Mouse (Mus musculus): ENCODE results near the gene Gm28308. TPM values are rescaled to one million over a fixed set of nuclear protein-coding genes. Genes with fewer than 3 reads are reported as not detected.

Gm28308 gene
- polyA plus RNA-seq, 1 experiment: not detected

DNA sequence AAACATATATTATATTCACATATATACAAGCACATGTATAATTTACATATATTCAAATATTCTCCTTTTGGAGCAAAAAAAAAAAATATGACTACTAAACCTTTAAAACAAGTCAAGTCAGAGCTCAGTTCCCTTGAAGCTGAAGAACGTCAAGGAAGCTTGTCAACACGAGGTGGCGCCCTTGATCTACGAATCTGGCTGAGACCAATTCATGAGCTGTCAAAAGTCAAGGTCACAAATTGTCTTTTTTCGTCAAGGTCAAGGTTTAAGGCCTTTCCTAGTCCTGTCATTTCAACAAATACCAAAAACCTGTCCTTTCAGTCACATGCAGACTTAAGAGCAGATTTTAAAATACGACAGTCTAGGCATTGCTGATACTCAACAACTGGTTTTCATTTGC, 43.8 kb upstream of the Gm28308 start:
- peaks cover 22% of the 10 kb centered on the region; the same call in 1 of the 2 replicates for H3K27me3 ChIP-seq (ENCODE audit: control insufficient read depth, insufficient read depth, low read length)
- TF ChIP-seq CTCF (IDR thresholded peaks at IDR 0.05; ENCODE audit: borderline replicate concordance, insufficient read depth, low read depth, low read length): peak; percentile 76
- TF ChIP-seq POLR2A (IDR thresholded peaks at IDR 0.05; ENCODE audit: borderline replicate concordance, insufficient read depth, low read length): no peak
- H3K4me1 ChIP-seq (ENCODE audit: control insufficient read depth, insufficient read depth, low read length): no peaks in the 10 kb centered on the region
- DNase-seq: peak; percentile 55 to 67
- H3K27ac ChIP-seq (ENCODE audit: insufficient read depth, low read length): no peak overlapping the region
- no peak overlapping the region for H3K4me3 ChIP-seq (replicated peaks; ENCODE audit: insufficient read depth, low read depth, low read length)
- WGBS: under 1% methylated on average over 6 of the region's 6 CpGs

DNA sequence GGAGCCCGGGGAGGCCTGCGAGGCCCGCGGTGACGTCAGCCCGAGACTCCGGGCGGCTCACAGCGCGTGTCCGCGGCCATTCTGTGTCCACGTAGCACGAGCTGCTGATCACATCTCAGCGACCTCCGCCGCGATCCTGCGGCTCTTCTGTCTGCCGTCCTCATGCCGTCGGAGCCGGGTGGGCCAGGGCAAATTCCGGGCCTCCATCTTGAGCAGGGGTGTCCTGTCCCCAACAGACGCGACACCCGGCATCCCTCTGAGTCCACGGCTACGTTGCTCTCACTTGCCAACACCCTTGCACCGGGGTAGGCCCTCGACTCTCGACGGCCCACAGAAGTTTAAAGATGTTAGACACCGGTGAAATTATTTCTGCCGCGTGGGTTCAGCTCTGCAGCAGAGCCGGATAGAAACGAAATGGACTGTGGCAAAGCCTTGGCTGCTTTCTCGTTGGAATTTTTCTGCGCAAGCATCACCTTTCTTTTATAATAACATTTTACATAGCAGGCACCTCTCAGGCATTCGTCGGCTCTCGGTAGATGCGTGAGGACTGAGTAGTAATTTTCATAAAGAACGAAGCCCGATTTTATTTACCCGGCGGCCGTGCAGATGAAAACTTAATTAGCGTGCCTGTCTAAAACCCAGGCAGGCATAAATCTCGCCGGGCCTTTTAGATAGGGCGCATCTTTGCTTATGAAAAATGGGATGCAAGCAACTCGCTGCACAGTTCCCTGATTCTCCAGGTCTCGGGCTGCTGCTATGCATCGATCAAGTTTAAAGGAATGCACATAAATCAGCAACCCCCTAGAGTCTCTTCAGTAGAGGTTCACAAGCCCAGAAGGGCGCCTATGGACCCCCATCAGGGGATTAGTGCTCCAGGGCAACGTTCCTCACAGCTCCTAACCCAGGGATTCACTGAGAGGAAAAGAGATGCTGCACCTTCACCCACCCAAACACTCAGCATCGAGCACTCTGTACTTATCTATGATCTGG, 40.7 kb upstream of the Gm28308 start:
- 4% methylated on average over 59 of the region's 59 CpGs for WGBS
- no peak for TF ChIP-seq CTCF (IDR thresholded peaks at IDR 0.05; ENCODE audit: borderline replicate concordance, insufficient read depth, low read depth, low read length)
- no peak for TF ChIP-seq POLR2A (IDR thresholded peaks at IDR 0.05; ENCODE audit: borderline replicate concordance, insufficient read depth, low read length)

DNA sequence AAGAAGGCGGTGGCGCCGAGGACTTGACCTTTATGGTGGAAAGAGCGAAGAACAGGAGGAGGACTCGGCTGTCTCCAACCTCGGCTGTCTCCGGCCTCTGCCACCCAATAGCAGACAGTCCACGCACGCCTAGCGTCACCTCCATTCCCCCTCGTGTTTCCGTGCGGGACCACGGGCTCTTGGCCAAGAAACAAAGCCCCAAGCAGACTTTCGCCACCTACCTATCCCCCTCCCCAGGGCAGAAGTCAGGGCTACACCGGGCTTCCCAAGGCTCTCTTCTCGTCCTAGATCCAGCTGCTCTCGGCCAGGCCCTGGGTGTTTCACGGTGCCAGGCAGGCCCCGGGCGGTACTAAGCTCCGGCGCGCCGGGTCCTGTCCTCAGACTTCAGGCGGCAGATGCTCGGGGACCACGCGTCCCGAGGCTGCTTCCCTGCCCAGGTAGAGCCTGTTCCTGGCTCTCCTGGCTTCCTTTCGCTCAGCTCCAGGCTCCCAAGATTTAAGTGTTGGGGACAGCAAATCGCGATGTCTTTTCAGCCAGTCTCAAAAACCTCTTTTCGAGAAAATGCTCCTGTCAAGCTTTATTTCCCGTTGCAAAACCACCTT, 39.7 kb upstream of the Gm28308 start:
- no peak for TF ChIP-seq CTCF (IDR thresholded peaks at IDR 0.05; ENCODE audit: borderline replicate concordance, insufficient read depth, low read depth, low read length)
- no peak for TF ChIP-seq POLR2A (IDR thresholded peaks at IDR 0.05; ENCODE audit: borderline replicate concordance, insufficient read depth, low read length)
- Histone ChIP-seq H3K27ac (ENCODE audit: insufficient read depth, low read length) (no peak overlapping the region), H3K4me3 (replicated peaks; ENCODE audit: insufficient read depth, low read depth, low read length) (no peak overlapping the region), H3K4me1 (ENCODE audit: control insufficient read depth, insufficient read depth, low read length) (no peaks in the 10 kb centered on the region), H3K27me3 (ENCODE audit: control insufficient read depth, insufficient read depth, low read length) (peaks cover 11% of the 10 kb centered on the region; the same call in 1 of the 2 replicates)
- no peak for DNase-seq
- 2% methylated on average over 35 of the region's 35 CpGs for WGBS

More for the DNA sequence above, 40.7 kb upstream of the Gm28308 start:
- Histone ChIP-seq H3K27me3 (ENCODE audit: control insufficient read depth, insufficient read depth, low read length) (peaks cover 12% of the 10 kb centered on the region; the same call in 1 of the 2 replicates), H3K4me1 (ENCODE audit: control insufficient read depth, insufficient read depth, low read length) (no peaks in the 10 kb centered on the region), H3K4me3 (replicated peaks; ENCODE audit: insufficient read depth, low read depth, low read length) (no peak overlapping the region), H3K27ac (ENCODE audit: insufficient read depth, low read length) (no peak overlapping the region)
- no peak for DNase-seq

DNA sequence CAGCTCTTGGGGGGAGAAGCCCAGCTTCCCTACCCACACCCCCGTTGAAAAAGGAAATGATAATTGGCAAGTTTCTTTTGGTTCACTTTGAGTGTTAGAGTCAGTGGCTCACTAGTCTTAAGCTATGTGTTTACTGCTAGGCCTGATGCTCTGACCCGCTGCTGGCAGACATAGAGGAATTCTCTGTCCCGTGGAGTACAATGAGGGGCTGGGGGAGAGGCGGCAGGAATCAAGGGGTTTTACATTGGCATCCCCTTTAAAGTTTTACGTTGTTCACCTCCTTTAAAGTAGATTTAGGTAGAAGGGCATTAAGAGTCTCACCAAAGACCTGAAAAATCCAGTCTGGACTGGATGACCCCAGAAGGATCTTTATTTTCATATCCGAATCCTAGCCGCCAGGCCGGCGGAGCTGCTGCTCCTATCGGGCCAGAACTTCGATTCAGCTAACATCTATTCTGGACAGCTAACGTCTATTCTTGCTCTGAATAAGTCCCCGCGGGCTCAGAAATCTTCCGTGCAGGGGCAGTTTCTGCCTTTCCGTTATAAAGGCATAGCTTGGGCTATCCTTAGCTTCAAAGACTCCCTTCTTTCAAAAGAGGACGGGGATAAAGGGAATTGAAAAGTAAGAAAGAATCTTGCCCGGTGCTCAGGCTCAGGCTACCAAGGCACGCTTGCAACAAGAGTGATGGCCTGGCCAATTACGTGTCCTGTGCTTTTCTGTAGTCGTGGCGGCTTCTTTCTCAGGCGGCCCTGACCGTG, 39.1 kb upstream of the Gm28308 start:
- Histone ChIP-seq H3K27ac (ENCODE audit: insufficient read depth, low read length) (no peak overlapping the region), H3K4me1 (ENCODE audit: control insufficient read depth, insufficient read depth, low read length) (no peaks in the 10 kb centered on the region), H3K4me3 (replicated peaks; ENCODE audit: insufficient read depth, low read depth, low read length) (no peak overlapping the region), H3K27me3 (ENCODE audit: control insufficient read depth, insufficient read depth, low read length) (peaks cover 11% of the 10 kb centered on the region; the same call in 1 of the 2 replicates)
- no peak for TF ChIP-seq CTCF (IDR thresholded peaks at IDR 0.05; ENCODE audit: borderline replicate concordance, insufficient read depth, low read depth, low read length)
- no peak for TF ChIP-seq POLR2A (IDR thresholded peaks at IDR 0.05; ENCODE audit: borderline replicate concordance, insufficient read depth, low read length)
- DNase-seq: no peak
- WGBS: 4% methylated on average over 24 of the region's 24 CpGs

DNA sequence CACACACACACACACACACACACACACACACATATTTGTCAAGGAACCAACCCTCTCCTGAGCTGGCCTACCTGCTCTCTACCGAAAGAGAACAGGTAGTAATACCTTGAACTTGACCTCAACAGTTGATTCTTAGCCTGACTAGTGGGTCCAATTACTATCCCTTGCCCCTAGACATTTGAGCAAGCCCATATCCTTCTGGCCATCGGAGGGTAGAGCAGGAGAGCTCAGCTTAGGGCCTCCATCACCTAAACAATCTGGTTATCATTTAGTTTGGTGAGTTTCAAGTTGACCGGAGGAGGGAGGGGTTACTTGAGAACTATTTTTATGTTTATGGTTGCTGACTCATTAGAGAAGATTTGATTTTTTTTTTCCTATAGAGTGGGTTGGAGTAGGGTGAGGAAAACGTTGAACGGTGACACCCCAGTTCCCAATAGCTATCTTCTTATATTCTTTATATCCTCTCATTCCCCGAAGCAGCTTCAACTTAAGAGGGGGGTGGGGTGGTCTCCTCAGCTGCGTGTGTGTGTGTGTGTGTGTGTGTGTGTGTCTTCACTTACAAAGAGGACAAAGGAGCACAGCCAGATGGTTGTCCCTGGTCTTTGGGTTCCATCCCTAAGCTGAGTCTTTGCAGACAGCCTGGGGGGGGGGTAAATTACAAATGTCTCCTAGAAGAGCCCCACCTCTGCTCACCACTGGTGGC, 38.2 kb upstream of the Gm28308 start:
- TF ChIP-seq POLR2A (IDR thresholded peaks at IDR 0.05; ENCODE audit: borderline replicate concordance, insufficient read depth, low read length): no peak
- TF ChIP-seq CTCF (IDR thresholded peaks at IDR 0.05; ENCODE audit: borderline replicate concordance, insufficient read depth, low read depth, low read length): no peak
- WGBS: 10% methylated on average over 7 of the region's 7 CpGs
- H3K27ac ChIP-seq (ENCODE audit: insufficient read depth, low read length): no peak overlapping the region

DNA sequence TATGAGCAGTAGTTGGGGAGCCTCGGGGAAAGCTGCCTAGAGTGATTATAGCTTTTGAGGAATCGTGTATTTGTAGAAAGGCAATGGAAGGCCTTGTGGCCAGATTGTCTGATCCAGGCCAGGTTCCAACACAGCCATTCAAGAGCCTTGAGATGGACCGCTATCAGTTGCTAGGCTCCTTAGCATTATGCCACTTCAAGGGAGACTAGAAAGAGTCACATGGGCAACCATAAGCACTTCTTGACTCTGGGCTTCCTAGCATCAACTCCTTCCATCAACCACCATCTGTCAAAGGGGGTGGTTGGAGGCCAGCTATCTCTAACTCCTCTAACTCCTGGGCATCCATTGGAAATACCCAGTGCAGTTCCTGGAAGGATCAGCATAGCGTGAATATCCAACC, 36.7 kb upstream of the Gm28308 start:
- H3K27ac ChIP-seq (ENCODE audit: insufficient read depth, low read length): no peak overlapping the region
- peak in 1 of 2 experiments; percentile 1 for DNase-seq
- 8% methylated on average over 4 of the region's 4 CpGs for WGBS
- H3K4me1 ChIP-seq (ENCODE audit: control insufficient read depth, insufficient read depth, low read length): no peaks in the 10 kb centered on the region
- no peak for TF ChIP-seq POLR2A (IDR thresholded peaks at IDR 0.05; ENCODE audit: borderline replicate concordance, insufficient read depth, low read length)
- peaks cover 17% of the 10 kb centered on the region; the same call in 1 of the 2 replicates for H3K27me3 ChIP-seq (ENCODE audit: control insufficient read depth, insufficient read depth, low read length)
- no peak overlapping the region for H3K4me3 ChIP-seq (replicated peaks; ENCODE audit: insufficient read depth, low read depth, low read length)

More for the DNA sequence above, 38.2 kb upstream of the Gm28308 start:
- Histone ChIP-seq H3K4me3 (replicated peaks; ENCODE audit: insufficient read depth, low read depth, low read length) (no peak overlapping the region), H3K27me3 (ENCODE audit: control insufficient read depth, insufficient read depth, low read length) (peaks cover 11% of the 10 kb centered on the region; the same call in 1 of the 2 replicates), H3K4me1 (ENCODE audit: control insufficient read depth, insufficient read depth, low read length) (no peaks in the 10 kb centered on the region)
- peak in 1 of 2 experiments; percentile 2 for DNase-seq

DNA sequence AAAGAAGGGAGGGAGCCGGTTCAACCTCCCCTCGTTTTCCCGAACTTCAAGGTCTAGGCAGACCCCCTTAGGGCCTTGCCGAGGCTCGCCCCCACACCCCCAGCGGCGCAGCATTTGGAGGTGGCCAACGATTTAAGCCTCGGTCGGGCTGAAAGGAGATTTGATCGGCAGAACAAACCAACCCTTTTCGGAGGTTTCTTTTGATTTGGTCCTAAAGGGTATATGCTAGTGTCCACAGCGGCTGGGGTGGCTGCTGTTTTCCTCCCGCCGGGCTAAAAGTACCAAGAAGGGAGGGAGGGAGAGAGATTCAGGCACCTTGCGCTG, 36.2 kb upstream of the Gm28308 start:
- peaks cover 20% of the 10 kb centered on the region; the same call in 1 of the 2 replicates for H3K27me3 ChIP-seq (ENCODE audit: control insufficient read depth, insufficient read depth, low read length)
- DNase-seq: no peak
- H3K27ac ChIP-seq (ENCODE audit: insufficient read depth, low read length): no peak overlapping the region
- no peaks in the 10 kb centered on the region for H3K4me1 ChIP-seq (ENCODE audit: control insufficient read depth, insufficient read depth, low read length)
- under 1% methylated on average over 16 of the region's 16 CpGs for WGBS
- no peak overlapping the region for H3K4me3 ChIP-seq (replicated peaks; ENCODE audit: insufficient read depth, low read depth, low read length)
- TF ChIP-seq CTCF (IDR thresholded peaks at IDR 0.05; ENCODE audit: borderline replicate concordance, insufficient read depth, low read depth, low read length) (no peak), POLR2A (IDR thresholded peaks at IDR 0.05; ENCODE audit: borderline replicate concordance, insufficient read depth, low read length) (no peak)

Measured in cerebellum, adult 2 months (tissue).